Mouse (Mus musculus): ENCODE measurements at regions not wholly inside any gene's neighbourhood (a gene's known extent, or its start where the extent isn't known, plus 50 kb on each side); places are given as distances from the start of the nearest gene placed in this dataset.

- Histone ChIP-seq H3K4me1 (ENCODE audit: control insufficient read depth, insufficient read depth, low read length) (no peaks in the 10 kb centered on the region), H3K36me3 (ENCODE audit: control insufficient read depth, insufficient read depth, low read length) (no peaks in the 10 kb centered on the region), H3K27ac (ENCODE audit: low read depth, low read length) (no peak overlapping the region), H3K27me3 (replicated peaks; ENCODE audit: control insufficient read depth, insufficient read depth, low read length) (no peaks in the 10 kb centered on the region), H3K4me3 (ENCODE audit: low read depth, low read length) (no peak overlapping the region), H3K9me3 (replicated peaks; ENCODE audit: control insufficient read depth, low read length) (no peaks in the 10 kb centered on the region), H3K4me2 (ENCODE audit: low read length) (no peak overlapping the region), H3K9ac (ENCODE audit: low read length) (no peak overlapping the region)
- ATAC-seq (no peak), DNase-seq (ENCODE audit: low spot score) (no peak)
Observed at GRCm38 (mm10) chr1:5294570-5294969, 486.9 kb downstream of the Gm37988 start.

- Histone ChIP-seq H3K9me3 (replicated peaks; ENCODE audit: control insufficient read depth, low read length) (no peaks in the 10 kb centered on the region), H3K27ac (ENCODE audit: low read depth, low read length) (no peak overlapping the region), H3K9ac (ENCODE audit: low read length) (no peak overlapping the region), H3K4me1 (ENCODE audit: control insufficient read depth, insufficient read depth, low read length) (no peaks in the 10 kb centered on the region), H3K36me3 (ENCODE audit: control insufficient read depth, insufficient read depth, low read length) (no peaks in the 10 kb centered on the region), H3K4me3 (ENCODE audit: low read depth, low read length) (no peak overlapping the region), H3K4me2 (ENCODE audit: low read length) (no peak overlapping the region), H3K27me3 (replicated peaks; ENCODE audit: control insufficient read depth, insufficient read depth, low read length) (no peaks in the 10 kb centered on the region)
- DNase-seq (ENCODE audit: low spot score), result no peak
- ATAC-seq, result no peak
- 84% methylated on average over 1 of the region's 1 CpGs for WGBS
Observed at GRCm38 (mm10) chr1:5297627-5298026, 489.9 kb downstream of the Gm37988 start.

GRCm38 (mm10) chr1:5311656-5312055 is 504.0 kb downstream of the Gm37988 start:
- no peak overlapping the region for H3K27ac ChIP-seq (ENCODE audit: low read depth, low read length)
- no peaks in the 10 kb centered on the region for H3K4me1 ChIP-seq (ENCODE audit: control insufficient read depth, insufficient read depth, low read length)
- no peak overlapping the region for H3K9ac ChIP-seq (ENCODE audit: low read length)
- H3K4me2 ChIP-seq (ENCODE audit: low read length), result no peak overlapping the region
- H3K36me3 ChIP-seq (ENCODE audit: control insufficient read depth, insufficient read depth, low read length), result no peaks in the 10 kb centered on the region
- DNase-seq (ENCODE audit: low spot score) (no peak), ATAC-seq (no peak)
- H3K4me3 ChIP-seq (ENCODE audit: low read depth, low read length), result no peak overlapping the region
- H3K27me3 ChIP-seq (replicated peaks; ENCODE audit: control insufficient read depth, insufficient read depth, low read length), result no peaks in the 10 kb centered on the region
- H3K9me3 ChIP-seq (replicated peaks; ENCODE audit: control insufficient read depth, low read length), result no peaks in the 10 kb centered on the region
- WGBS, result 93% methylated on average over 3 of the region's 3 CpGs

- Histone ChIP-seq H3K9me3 (replicated peaks; ENCODE audit: control insufficient read depth, low read length) (no peaks in the 10 kb centered on the region), H3K4me1 (ENCODE audit: control insufficient read depth, insufficient read depth, low read length) (no peaks in the 10 kb centered on the region), H3K4me3 (ENCODE audit: low read depth, low read length) (no peak overlapping the region), H3K27ac (ENCODE audit: low read depth, low read length) (no peak overlapping the region), H3K9ac (ENCODE audit: low read length) (no peak overlapping the region), H3K4me2 (ENCODE audit: low read length) (no peak overlapping the region), H3K27me3 (replicated peaks; ENCODE audit: control insufficient read depth, insufficient read depth, low read length) (no peaks in the 10 kb centered on the region), H3K36me3 (ENCODE audit: control insufficient read depth, insufficient read depth, low read length) (no peaks in the 10 kb centered on the region)
- ATAC-seq (no peak), DNase-seq (ENCODE audit: low spot score) (no peak)
- 87% methylated on average over 2 of the region's 2 CpGs for WGBS
Observed at GRCm38 (mm10) chr1:5315839-5316238, 508.1 kb downstream of the Gm37988 start.

- H3K36me3 ChIP-seq (ENCODE audit: control insufficient read depth, insufficient read depth, low read length), result no peaks in the 10 kb centered on the region
- H3K4me3 ChIP-seq (ENCODE audit: low read depth, low read length), result no peak overlapping the region
- no peaks in the 10 kb centered on the region for H3K9me3 ChIP-seq (replicated peaks; ENCODE audit: control insufficient read depth, low read length)
- H3K4me1 ChIP-seq (ENCODE audit: control insufficient read depth, insufficient read depth, low read length), result no peaks in the 10 kb centered on the region
- DNase-seq (ENCODE audit: low spot score) (no peak), ATAC-seq (no peak)
- no peak overlapping the region for H3K27ac ChIP-seq (ENCODE audit: low read depth, low read length)
- WGBS, result 88% methylated on average over 1 of the region's 1 CpGs
- no peaks in the 10 kb centered on the region for H3K27me3 ChIP-seq (replicated peaks; ENCODE audit: control insufficient read depth, insufficient read depth, low read length)
- H3K9ac ChIP-seq (ENCODE audit: low read length), result no peak overlapping the region
- H3K4me2 ChIP-seq (ENCODE audit: low read length), result no peak overlapping the region
Observed at GRCm38 (mm10) chr1:5317088-5317487, 509.4 kb downstream of the Gm37988 start.

GRCm38 (mm10) chr1:5326311-5326710 is 518.6 kb downstream of the Gm37988 start:
- Histone ChIP-seq H3K4me2 (ENCODE audit: low read length) (no peak overlapping the region), H3K9me3 (replicated peaks; ENCODE audit: control insufficient read depth, low read length) (no peaks in the 10 kb centered on the region), H3K4me3 (ENCODE audit: low read depth, low read length) (no peak overlapping the region), H3K4me1 (ENCODE audit: control insufficient read depth, insufficient read depth, low read length) (no peaks in the 10 kb centered on the region), H3K36me3 (ENCODE audit: control insufficient read depth, insufficient read depth, low read length) (no peaks in the 10 kb centered on the region), H3K9ac (ENCODE audit: low read length) (no peak overlapping the region), H3K27ac (ENCODE audit: low read depth, low read length) (no peak overlapping the region), H3K27me3 (replicated peaks; ENCODE audit: control insufficient read depth, insufficient read depth, low read length) (no peaks in the 10 kb centered on the region)
- DNase-seq (ENCODE audit: low spot score) (no peak), ATAC-seq (no peak)

Measured in forebrain, embryonic 14.5 days (tissue).